Mouse (Mus musculus): Measurements from ENCODE around the gene Grid1.

Gene Grid1

GRCm38 (mm10) chr14:34916315-34916714 is 96.4 kb downstream of the Grid1 start:
- peak; percentile 47 for DNase-seq (ENCODE audit: low spot score in 2 of 2)

GRCm38 (mm10) chr14:34917111-34917510 is 97.2 kb downstream of the Grid1 start:
- no peak for DNase-seq (ENCODE audit: low spot score in 2 of 2)

GRCm38 (mm10) chr14:34919221-34919620 is 99.3 kb downstream of the Grid1 start:
- DNase-seq (ENCODE audit: low spot score in 2 of 2), result no peak

- DNase-seq (ENCODE audit: low spot score in 2 of 2), result no peak
Observed at GRCm38 (mm10) chr14:34921265-34921664, 101.4 kb downstream of the Grid1 start.

- DNase-seq (ENCODE audit: low spot score in 2 of 2), result no peak
Observed at GRCm38 (mm10) chr14:34925021-34925420, 105.1 kb downstream of the Grid1 start.

- no peak for DNase-seq (ENCODE audit: low spot score in 2 of 2)
Observed at GRCm38 (mm10) chr14:34930040-34930719, 110.3 kb downstream of the Grid1 start.

GRCm38 (mm10) chr14:34933197-34933596 is 113.3 kb downstream of the Grid1 start:
- no peak for DNase-seq (ENCODE audit: low spot score in 2 of 2)

GRCm38 (mm10) chr14:34936192-34936770 is 116.4 kb downstream of the Grid1 start:
- DNase-seq (ENCODE audit: low spot score in 2 of 2), result peak; percentile 46 to 48

- DNase-seq (ENCODE audit: low spot score in 2 of 2), result peak; percentile 83 to 87
Observed at GRCm38 (mm10) chr14:34944390-34944979, 124.6 kb downstream of the Grid1 start.

- DNase-seq (ENCODE audit: low spot score in 2 of 2), result peak in 1 of 2 experiments; percentile 51
Observed at GRCm38 (mm10) chr14:34945471-34946313, 125.8 kb downstream of the Grid1 start.

GRCm38 (mm10) chr14:34946314-34946583 is 126.3 kb downstream of the Grid1 start:
- DNase-seq (ENCODE audit: low spot score in 2 of 2), result no peak

- DNase-seq (ENCODE audit: low spot score in 2 of 2), result no peak
Observed at GRCm38 (mm10) chr14:34948249-34948648, 128.3 kb downstream of the Grid1 start.

- DNase-seq (ENCODE audit: low spot score in 2 of 2), result no peak
Observed at GRCm38 (mm10) chr14:34952311-34952710, 132.4 kb downstream of the Grid1 start.

GRCm38 (mm10) chr14:34953566-34953965 is 133.7 kb downstream of the Grid1 start:
- peak; percentile 64 to 70 for DNase-seq (ENCODE audit: low spot score in 2 of 2)

GRCm38 (mm10) chr14:34955689-34956088 is 135.8 kb downstream of the Grid1 start:
- DNase-seq (ENCODE audit: low spot score in 2 of 2), result no peak

GRCm38 (mm10) chr14:34960227-34960626 is 140.3 kb downstream of the Grid1 start:
- DNase-seq (ENCODE audit: low spot score in 2 of 2), result peak; percentile 70 to 72

GRCm38 (mm10) chr14:34963616-34964168 is 143.8 kb downstream of the Grid1 start:
- peak in 1 of 2 experiments; percentile 44 for DNase-seq (ENCODE audit: low spot score in 2 of 2)

GRCm38 (mm10) chr14:34969102-34969819 is 149.4 kb downstream of the Grid1 start:
- DNase-seq (ENCODE audit: low spot score in 2 of 2), result no peak

- DNase-seq (ENCODE audit: low spot score in 2 of 2), result no peak
Observed at GRCm38 (mm10) chr14:34972930-34973329, 153.0 kb downstream of the Grid1 start.

GRCm38 (mm10) chr14:34980756-34981155 is 160.8 kb downstream of the Grid1 start:
- no peak for DNase-seq (ENCODE audit: low spot score in 2 of 2)

GRCm38 (mm10) chr14:34989131-34989530 is 169.2 kb downstream of the Grid1 start:
- no peak for DNase-seq (ENCODE audit: low spot score in 2 of 2)

Data from right cerebral cortex, postnatal 10 days (tissue).